Mouse (Mus musculus) G1E (cell line): Measurements from ENCODE around the gene Gpalpp1. TPM values are rescaled to one million over a fixed set of nuclear protein-coding genes. Genes with fewer than 3 reads are reported as not detected.
A peak's percentile ranks its signal among the peaks of the same experiment; 100 is the strongest.

Experiments used
- ATAC-seq: 2 replicates; pipeline ENCODE4 v1.8.0; 2016; ENCODE audit warnings: mild to moderate bottlenecking; ENCODE audit not compliant: insufficient number of reproducible peaks, poor library complexity, low FRiP score, severe bottlenecking; ENCODE audit errors: extremely low read depth
- DNase-seq: peaks from one replicate; pipeline ENCODE4 v3.0.0; 2012; ENCODE audit warnings: low spot score
- H3K27me3 ChIP-seq: 2 replicates; pipeline ENCODE4 v1.6.1; 2012; ENCODE audit warnings: mild to moderate bottlenecking, low read length, inconsistent platforms; ENCODE audit not compliant: insufficient read depth
- H3K36me3 ChIP-seq: replicated peaks from 2 replicates; pipeline ENCODE3; 2012; ENCODE audit warnings: mild to moderate bottlenecking, inconsistent platforms
- H3K4me1 ChIP-seq: 2 replicates; pipeline ENCODE4 v1.6.1; 2012; ENCODE audit warnings: low read depth, low read length, inconsistent platforms, mixed read lengths; ENCODE audit not compliant: insufficient read depth
- H3K4me3 ChIP-seq: 2 replicates; pipeline ENCODE4 v1.5.1; 2012; ENCODE audit warnings: low read depth, mild to moderate bottlenecking, inconsistent platforms, low read length, moderate library complexity, mixed read lengths
- H3K9me3 ChIP-seq: replicated peaks from 2 replicates; pipeline ENCODE4 v1.6.1; 2012; ENCODE audit warnings: inconsistent platforms
- CTCF ChIP-seq: IDR thresholded peaks from 2 replicates; pipeline ENCODE4 v1.5.1; 2012; ENCODE audit warnings: low read depth, low read length, inconsistent platforms, mixed read lengths
- GATA1 ChIP-seq: IDR thresholded peaks from 2 replicates; pipeline ENCODE4 v1.6.1; 2012; ENCODE audit warnings: borderline replicate concordance, low read length, inconsistent platforms, mixed read lengths
- GATA2 ChIP-seq: IDR thresholded peaks from 2 replicates; pipeline ENCODE4 v1.6.1; 2012; ENCODE audit warnings: low read depth, low read length, inconsistent platforms, borderline replicate concordance
- POLR2AphosphoS5 ChIP-seq: IDR thresholded peaks from 2 replicates; pipeline ENCODE4 v1.6.1; 2012; ENCODE audit warnings: low read depth, low read length, inconsistent platforms; ENCODE audit not compliant: insufficient replicate concordance
- TAL1 ChIP-seq: conservative IDR thresholded peaks from 2 replicates; pipeline ENCODE4 v1.6.1; 2012; ENCODE audit warnings: low read depth, low read length, inconsistent platforms, mixed read lengths
- polyA plus RNA-seq: library from polyadenylated mRNA; stranded (reverse); fragments of >175 nt; gene quantifications from 2 replicates; pipeline ENCODE4 v1.2.3, GENCODE M21; 2012
- total RNA-seq, 2 experiments: library from RNA; stranded (forward) in 1 of 2; stranded (reverse) in 1 of 2; fragments of 200-1000 nt in 1 of 2; fragments of >200 nt in 1 of 2; fragmentation: Nextera tagmentation in 1 of 2; gene quantifications; 2 replicates each; pipeline ENCODE4 v1.2.3; 2014 to 2017

Gene Gpalpp1
- total and polyA plus RNA-seq, 3 experiments = 3.5 to 40.5 (median 26.6) TPM

- no peaks in the 10 kb centered on the region for H3K27me3 ChIP-seq
- H3K4me1 ChIP-seq = peaks cover 13% of the 10 kb centered on the region
- H3K36me3 ChIP-seq = peaks cover 68% of the 10 kb centered on the region
- TF ChIP-seq POLR2AphosphoS5 (no peak), GATA2 (no peak), GATA1 (no peak), CTCF (no peak), TAL1 (no peak)
- H3K9me3 ChIP-seq = no peaks in the 10 kb centered on the region
- no peak overlapping the region for H3K4me3 ChIP-seq
- ATAC-seq = no peak
- no peak for DNase-seq
Measured at GRCm38 (mm10) chr14:76134975-76135374, 24.4 kb upstream of the Gpalpp1 start.

GRCm38 (mm10) chr14:76128174-76128573 is 17.6 kb upstream of the Gpalpp1 start:
- ATAC-seq (no peak), DNase-seq (no peak)
- Histone ChIP-seq H3K4me3 (no peak overlapping the region), H3K36me3 (peaks cover 95% of the 10 kb centered on the region), H3K9me3 (no peaks in the 10 kb centered on the region), H3K27me3 (no peaks in the 10 kb centered on the region), H3K4me1 (peaks cover 13% of the 10 kb centered on the region; the same call in 1 of the 2 replicates)
- no peak for TF ChIP-seq CTCF

- H3K9me3 ChIP-seq = no peaks in the 10 kb centered on the region
Measured at GRCm38 (mm10) chr14:76127311-76127710, 16.8 kb upstream of the Gpalpp1 start.

GRCm38 (mm10) chr14:76122663-76123058 is 12.1 kb upstream of the Gpalpp1 start:
- Histone ChIP-seq H3K36me3 (peaks cover 93% of the 10 kb centered on the region), H3K9me3 (no peaks in the 10 kb centered on the region), H3K4me3 (no peak overlapping the region), H3K27me3 (no peaks in the 10 kb centered on the region), H3K4me1 (peaks cover 32% of the 10 kb centered on the region)
- no peak for ATAC-seq
- no peak for DNase-seq
- no peak for TF ChIP-seq TAL1
- no peak for TF ChIP-seq CTCF
- no peak for TF ChIP-seq GATA2
- no peak for TF ChIP-seq GATA1
- TF ChIP-seq POLR2AphosphoS5 = no peak

More at GRCm38 (mm10) chr14:76127311-76127710, 16.8 kb upstream of the Gpalpp1 start:
- no peak for DNase-seq
- TF ChIP-seq CTCF = no peak
- TF ChIP-seq POLR2AphosphoS5 = no peak
- TF ChIP-seq GATA1 = no peak
- no peak for TF ChIP-seq TAL1
- Histone ChIP-seq H3K36me3 (peaks cover 95% of the 10 kb centered on the region), H3K4me3 (no peak overlapping the region), H3K4me1 (peaks cover 17% of the 10 kb centered on the region), H3K27me3 (no peaks in the 10 kb centered on the region)
- no peak for ATAC-seq

GRCm38 (mm10) chr14:76121901-76122662 is 11.5 kb upstream of the Gpalpp1 start:
- ATAC-seq (0 out of 2 replicates have a peak, but pooled peaks have one; percentile 25), DNase-seq (peak; percentile 23)
- Histone ChIP-seq H3K27me3 (no peaks in the 10 kb centered on the region), H3K4me3 (no peak overlapping the region), H3K36me3 (peaks cover 93% of the 10 kb centered on the region), H3K4me1 (peaks cover 32% of the 10 kb centered on the region), H3K9me3 (no peaks in the 10 kb centered on the region)
- TF ChIP-seq CTCF = peak; percentile 63
- no peak for TF ChIP-seq TAL1

- no peak for TF ChIP-seq GATA2
- TF ChIP-seq TAL1 = no peak
- ATAC-seq (no peak), DNase-seq (no peak)
- H3K9me3 ChIP-seq = no peaks in the 10 kb centered on the region
- H3K4me1 ChIP-seq = peaks cover 37% of the 10 kb centered on the region
- H3K4me3 ChIP-seq = no peak overlapping the region
- H3K27me3 ChIP-seq = no peaks in the 10 kb centered on the region
- H3K36me3 ChIP-seq = peaks cover 93% of the 10 kb centered on the region
Measured at GRCm38 (mm10) chr14:76120472-76120871, 9.9 kb upstream of the Gpalpp1 start.

GRCm38 (mm10) chr14:76118963-76119362 is 8.4 kb upstream of the Gpalpp1 start:
- Histone ChIP-seq H3K4me1 (peaks cover 45% of the 10 kb centered on the region), H3K27me3 (no peaks in the 10 kb centered on the region), H3K9me3 (no peaks in the 10 kb centered on the region), H3K36me3 (peaks cover 93% of the 10 kb centered on the region), H3K4me3 (no peak overlapping the region)
- DNase-seq = peak; percentile 10
- ATAC-seq = peak; percentile 81
- 0 out of 2 replicates have a peak, but pooled peaks have one; percentile 18 for TF ChIP-seq CTCF
- no peak for TF ChIP-seq TAL1
